Mouse (Mus musculus): ENCODE measurements around the gene Riok2. TPM values are rescaled to one million over a fixed set of nuclear protein-coding genes. Genes with fewer than 3 reads are reported as not detected.

The Riok2 gene
- polyA plus RNA-seq, 1 experiment: 7.9 TPM

GRCm38 (mm10) chr17:17425308-17425813 lies 51.3 kb downstream of the Riok2 start:
- 72% methylated on average over 4 of the region's 4 CpGs for WGBS
- DNase-seq: no peak
- no peak for TF ChIP-seq CTCF (IDR thresholded peaks at IDR 0.05; ENCODE audit: insufficient read depth, low read length)
- no peak for TF ChIP-seq POLR2A (IDR thresholded peaks at IDR 0.05; ENCODE audit: borderline replicate concordance, extremely low read depth, low read depth, low read length)
- H3K4me3 ChIP-seq (replicated peaks; ENCODE audit: extremely low read depth, low read depth, low read length): no peak overlapping the region
- no peaks in the 10 kb centered on the region for H3K4me1 ChIP-seq (ENCODE audit: control insufficient read depth, insufficient read depth, low read length)

GRCm38 (mm10) chr17:17425906-17426305 lies 51.8 kb downstream of the Riok2 start:
- TF ChIP-seq POLR2A (IDR thresholded peaks at IDR 0.05; ENCODE audit: borderline replicate concordance, extremely low read depth, low read depth, low read length): no peak
- no peak for TF ChIP-seq CTCF (IDR thresholded peaks at IDR 0.05; ENCODE audit: insufficient read depth, low read length)
- H3K4me1 ChIP-seq (ENCODE audit: control insufficient read depth, insufficient read depth, low read length): no peaks in the 10 kb centered on the region
- 49% methylated on average over 3 of the region's 3 CpGs for WGBS
- no peak overlapping the region for H3K4me3 ChIP-seq (replicated peaks; ENCODE audit: extremely low read depth, low read depth, low read length)
- no peak for DNase-seq

GRCm38 (mm10) chr17:17428888-17429287 lies 54.8 kb downstream of the Riok2 start:
- H3K4me3 ChIP-seq (replicated peaks; ENCODE audit: extremely low read depth, low read depth, low read length): no peak overlapping the region
- no peaks in the 10 kb centered on the region for H3K4me1 ChIP-seq (ENCODE audit: control insufficient read depth, insufficient read depth, low read length)
- DNase-seq: no peak
- 74% methylated on average over 2 of the region's 2 CpGs for WGBS
- no peak for TF ChIP-seq CTCF (IDR thresholded peaks at IDR 0.05; ENCODE audit: insufficient read depth, low read length)
- TF ChIP-seq POLR2A (IDR thresholded peaks at IDR 0.05; ENCODE audit: borderline replicate concordance, extremely low read depth, low read depth, low read length): no peak

- WGBS: 75% methylated on average over 4 of the region's 4 CpGs
These were observed 59.6 kb downstream of the Riok2 start for GRCm38 (mm10) chr17:17433679-17434078.

GRCm38 (mm10) chr17:17438576-17439191 lies 64.6 kb downstream of the Riok2 start:
- DNase-seq: no peak
- no peaks in the 10 kb centered on the region for H3K4me1 ChIP-seq (ENCODE audit: control insufficient read depth, insufficient read depth, low read length)
- TF ChIP-seq POLR2A (IDR thresholded peaks at IDR 0.05; ENCODE audit: borderline replicate concordance, extremely low read depth, low read depth, low read length): no peak
- TF ChIP-seq CTCF (IDR thresholded peaks at IDR 0.05; ENCODE audit: insufficient read depth, low read length): no peak
- H3K4me3 ChIP-seq (replicated peaks; ENCODE audit: extremely low read depth, low read depth, low read length): no peak overlapping the region

More at GRCm38 (mm10) chr17:17433679-17434078, 59.6 kb downstream of the Riok2 start:
- no peaks in the 10 kb centered on the region for H3K4me1 ChIP-seq (ENCODE audit: control insufficient read depth, insufficient read depth, low read length)
- H3K4me3 ChIP-seq (replicated peaks; ENCODE audit: extremely low read depth, low read depth, low read length): no peak overlapping the region
- no peak for DNase-seq
- TF ChIP-seq CTCF (IDR thresholded peaks at IDR 0.05; ENCODE audit: insufficient read depth, low read length): no peak
- no peak for TF ChIP-seq POLR2A (IDR thresholded peaks at IDR 0.05; ENCODE audit: borderline replicate concordance, extremely low read depth, low read depth, low read length)

GRCm38 (mm10) chr17:17441876-17442498 lies 67.9 kb downstream of the Riok2 start:
- DNase-seq: no peak
- Histone ChIP-seq H3K4me3 (replicated peaks; ENCODE audit: extremely low read depth, low read depth, low read length) (no peak overlapping the region), H3K4me1 (ENCODE audit: control insufficient read depth, insufficient read depth, low read length) (no peaks in the 10 kb centered on the region)
- TF ChIP-seq CTCF (IDR thresholded peaks at IDR 0.05; ENCODE audit: insufficient read depth, low read length): no peak
- WGBS: 61% methylated on average over 4 of the region's 4 CpGs

GRCm38 (mm10) chr17:17444297-17444886 lies 70.3 kb downstream of the Riok2 start:
- TF ChIP-seq CTCF (IDR thresholded peaks at IDR 0.05; ENCODE audit: insufficient read depth, low read length) (no peak), POLR2A (IDR thresholded peaks at IDR 0.05; ENCODE audit: borderline replicate concordance, extremely low read depth, low read depth, low read length) (no peak)
- 67% methylated on average over 3 of the region's 3 CpGs for WGBS
- no peaks in the 10 kb centered on the region for H3K4me1 ChIP-seq (ENCODE audit: control insufficient read depth, insufficient read depth, low read length)
- no peak for DNase-seq
- H3K4me3 ChIP-seq (replicated peaks; ENCODE audit: extremely low read depth, low read depth, low read length): no peak overlapping the region

Other genes starting within 250 kb of the Riok2 start
- 0.34 and 0.38 TPM in 2 replicates for gene Lix1, start 28.4 kb downstream of the Riok2 start, polyA plus RNA-seq (2012; rRNA removed)

Data from lung, adult 2 months (tissue).